Mouse (Mus musculus) heart, postnatal 0 days (tissue): ENCODE results near the gene Ms4a1. TPM values are rescaled to one million over a fixed set of nuclear protein-coding genes. Genes with fewer than 3 reads are reported as not detected.
"Not testable (repeated sequence)": the region's sequence is repeated elsewhere in the genome, so short reads cannot be mapped to it uniquely, and the experiment has no call there.

Source experiments
- ATAC-seq: fragments of 200-750 bp; cut with Nextera tagmentation; 2 replicates; pipeline ENCODE4 v1.8.0; 2017; ENCODE audit warnings: low read depth, moderate number of reproducible peaks, moderate library complexity; ENCODE audit not compliant: insufficient read depth
- DNase-seq: peaks from one replicate; pipeline ENCODE4 v3.0.0-alpha.2; 2016; ENCODE audit warnings: low spot score
- H3K27ac ChIP-seq: fragments of 300-500 bp; sonication (generic); 2 replicates; pipeline ENCODE4 v1.5.1; 2014; ENCODE audit warnings: low read depth, mild to moderate bottlenecking
- H3K27me3 ChIP-seq: fragments of 300-500 bp; sonication (generic); 2 replicates; pipeline ENCODE4 v1.6.1; 2014; ENCODE audit warnings: low read length, mixed read lengths; ENCODE audit not compliant: control insufficient read depth, insufficient read depth
- H3K36me3 ChIP-seq: fragments of 300-500 bp; sonication (generic); replicated peaks from 2 replicates; pipeline ENCODE4 v1.6.1; 2014; ENCODE audit warnings: low read length, mixed read lengths; ENCODE audit not compliant: control insufficient read depth, insufficient read depth
- H3K4me1 ChIP-seq: fragments of 300-500 bp; sonication (generic); 2 replicates; pipeline ENCODE4 v1.6.1; 2014; ENCODE audit warnings: antibody characterized with exemption; ENCODE audit not compliant: control insufficient read depth, insufficient read depth
- H3K4me2 ChIP-seq: fragments of 300-500 bp; sonication (generic); 2 replicates; pipeline ENCODE4 v1.6.1; 2014; ENCODE audit warnings: low read depth, mild to moderate bottlenecking, low read length, moderate library complexity
- H3K4me3 ChIP-seq: fragments of 300-500 bp; sonication (generic); 2 replicates; pipeline ENCODE4 v1.5.1; 2014; ENCODE audit warnings: low read depth, low read length
- H3K9ac ChIP-seq: fragments of 300-500 bp; sonication (generic); replicated peaks from 2 replicates; pipeline ENCODE4 v1.6.1; 2014; ENCODE audit warnings: low read depth, low read length, mixed read lengths
- H3K9me3 ChIP-seq: fragments of 300-500 bp; sonication (generic); replicated peaks from 2 replicates; pipeline ENCODE4 v1.6.1; 2016; ENCODE audit warnings: low read length; ENCODE audit not compliant: control insufficient read depth
- CTCF ChIP-seq: IDR thresholded peaks from 2 replicates; pipeline ENCODE4 v1.5.1; 2016; ENCODE audit warnings: antibody characterized with exemption, control low read depth, low read depth
- EP300 ChIP-seq: IDR thresholded peaks from 2 replicates; pipeline ENCODE4 v1.6.1; 2016; ENCODE audit warnings: antibody characterized with exemption, low read depth
- WGBS: fragments of 180-500 bp; shearing (Covaris S2); extraction: QIAGEN DNeasy Blood & Tissue Kit; methylation state at CpG from one replicate; pipeline ENCODE4 v1.1.7; 2014; 5-methylcytosine and 5-hydroxymethylcytosine counted together
- polyA plus RNA-seq: library from polyadenylated mRNA; unstranded; fragments of >200 nt; fragmentation: Nextera tagmentation; extraction: Ambion mirVana; gene quantifications from 2 replicates; pipeline ENCODE4 v1.2.1, GENCODE M21; 2015
- total RNA-seq: library from RNA; depleted of rRNA; stranded (reverse); fragments of >200 nt; gene quantifications from 2 replicates; pipeline ENCODE4 v1.2.3, GENCODE M21; 2014; ENCODE audit warnings: low replicate concordance

Ms4a1 gene
- total and polyA plus RNA-seq, 2 experiments from 2014 or later, result 0.25 to 0.61 TPM

DNA sequence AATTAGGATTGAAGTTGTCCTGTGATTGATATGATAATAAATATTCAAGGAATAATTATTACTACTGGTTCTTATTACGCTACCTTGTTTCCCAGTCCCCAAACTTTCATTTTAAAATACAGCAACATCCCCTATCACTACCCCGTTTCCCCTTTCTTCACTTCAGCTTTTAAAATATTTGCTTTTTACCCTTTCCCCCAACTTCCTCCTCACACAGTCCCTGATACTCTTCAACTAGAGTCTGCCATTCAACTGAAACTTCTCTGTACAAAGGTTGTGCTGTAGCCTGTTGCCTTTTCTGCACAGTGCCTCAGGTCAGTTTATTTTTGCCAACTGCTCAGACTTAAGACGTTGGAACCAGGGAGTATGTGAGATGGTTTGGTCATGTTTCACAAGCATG, 2.5 kb downstream of the Ms4a1 start:
- Histone ChIP-seq H3K4me1 (no peaks in the 10 kb centered on the region), H3K9ac (no peak overlapping the region), H3K36me3 (no peaks in the 10 kb centered on the region), H3K4me2 (no peak overlapping the region), H3K9me3 (no peaks in the 10 kb centered on the region), H3K27ac (no peak overlapping the region), H3K27me3 (no peaks in the 10 kb centered on the region), H3K4me3 (no peak overlapping the region)
- 68% methylated on average over 3 of the region's 3 CpGs for WGBS
- TF ChIP-seq CTCF (no peak), EP300 (no peak)
- ATAC-seq, result no peak
- no peak for DNase-seq

DNA sequence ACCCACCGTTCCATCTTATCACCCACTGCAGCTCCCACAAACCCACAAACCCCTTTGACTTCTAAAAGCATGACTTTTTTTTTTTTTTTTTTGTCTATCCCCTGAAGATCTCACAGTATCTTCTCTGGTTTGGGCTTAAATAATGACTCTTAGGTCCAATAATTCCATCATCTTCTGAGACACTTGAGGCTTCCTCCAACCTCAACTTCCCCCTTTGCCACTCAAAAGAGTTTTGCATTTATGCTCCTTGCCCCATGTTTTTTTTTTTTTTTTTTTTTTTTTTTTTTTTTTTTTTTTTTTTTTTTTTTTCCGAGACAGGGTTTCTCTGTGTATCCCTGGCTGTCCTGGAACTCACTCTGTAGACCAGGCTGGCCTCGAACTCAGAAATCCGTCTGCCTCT, 3.1 kb downstream of the Ms4a1 start:
- ATAC-seq, DNase-seq, H3K36me3 ChIP-seq, H3K9me3 ChIP-seq, H3K9ac ChIP-seq, H3K4me3 ChIP-seq, H3K27me3 ChIP-seq, H3K4me2 ChIP-seq, H3K27ac ChIP-seq, H3K4me1 ChIP-seq: not testable (repeated sequence)
- 50% methylated on average over 4 of the region's 4 CpGs for WGBS

DNA sequence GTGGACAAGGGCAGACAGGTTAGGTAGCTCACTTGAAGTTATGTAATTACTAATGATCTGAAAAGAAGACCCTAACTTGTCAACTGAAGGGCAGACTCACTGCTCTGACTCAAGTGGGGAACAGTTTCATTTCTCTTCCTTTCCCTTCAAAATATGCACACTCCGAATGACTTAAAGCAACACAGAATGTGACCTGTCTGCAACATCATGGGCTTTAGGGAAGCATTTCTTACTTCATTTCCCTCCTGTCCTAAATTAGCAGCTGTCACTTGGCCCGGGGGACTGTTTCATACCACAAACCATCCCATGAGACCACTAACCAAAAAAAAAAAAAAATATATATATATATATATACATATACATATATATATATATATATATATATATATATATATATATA, 4.5 kb downstream of the Ms4a1 start:
- no peaks in the 10 kb centered on the region for H3K4me1 ChIP-seq
- H3K4me2 ChIP-seq, result no peak overlapping the region
- H3K27ac ChIP-seq, result no peak overlapping the region
- 73% methylated on average over 2 of the region's 2 CpGs for WGBS
- no peak for TF ChIP-seq EP300
- no peak for TF ChIP-seq CTCF
- no peak overlapping the region for H3K9ac ChIP-seq
- no peaks in the 10 kb centered on the region for H3K36me3 ChIP-seq
- no peaks in the 10 kb centered on the region for H3K9me3 ChIP-seq
- DNase-seq (no peak), ATAC-seq (no peak)
- no peaks in the 10 kb centered on the region for H3K27me3 ChIP-seq
- H3K4me3 ChIP-seq, result no peak overlapping the region

DNA sequence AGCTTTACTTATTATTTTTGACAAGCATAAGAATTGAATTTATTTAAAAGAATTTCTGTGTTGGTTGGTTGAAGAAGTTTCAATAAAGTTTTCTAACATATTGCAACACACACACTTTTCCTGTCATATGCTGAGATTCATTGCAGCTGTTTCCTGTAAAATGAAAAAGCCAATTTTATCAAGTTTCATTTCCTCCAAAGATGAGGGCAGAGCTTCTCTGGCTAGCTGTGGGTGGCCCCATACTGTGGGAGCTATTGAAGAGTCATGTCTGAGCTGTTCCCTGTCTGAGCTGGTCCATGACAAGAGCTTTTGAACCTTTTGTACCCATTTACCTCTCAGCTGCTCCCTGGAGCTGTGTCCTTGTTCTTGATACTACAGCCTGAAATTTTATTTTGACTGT, 21.8 kb downstream of the Ms4a1 start:
- no peaks in the 10 kb centered on the region for H3K9me3 ChIP-seq
- H3K27me3 ChIP-seq, result no peaks in the 10 kb centered on the region
- DNase-seq (peak; percentile 13), ATAC-seq (no peak)
- no peak overlapping the region for H3K27ac ChIP-seq
- TF ChIP-seq CTCF, result no peak
- TF ChIP-seq EP300, result no peak
- no peaks in the 10 kb centered on the region for H3K4me1 ChIP-seq
- no peak overlapping the region for H3K4me3 ChIP-seq
- H3K9ac ChIP-seq, result no peak overlapping the region
- H3K36me3 ChIP-seq, result no peaks in the 10 kb centered on the region
- H3K4me2 ChIP-seq, result no peak overlapping the region

DNA sequence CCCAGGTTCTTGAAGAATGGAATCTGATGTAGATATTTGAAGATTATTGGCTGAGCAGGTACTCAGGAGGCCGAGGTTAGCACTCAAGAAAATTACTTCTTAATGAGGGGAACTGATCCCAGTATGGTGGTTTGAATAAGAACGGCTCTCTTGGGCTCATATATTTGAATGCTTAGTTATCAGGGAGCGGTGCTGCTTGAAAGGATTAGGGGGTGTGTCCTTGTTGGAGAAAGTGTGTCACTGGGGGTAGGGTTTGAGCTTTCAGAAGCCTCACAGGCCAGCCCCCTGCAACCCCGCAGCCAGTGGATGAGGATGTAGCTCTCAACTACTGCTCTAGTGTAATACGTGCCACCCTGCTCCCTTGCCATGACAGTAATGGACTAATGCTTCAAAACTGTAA, 23.5 kb downstream of the Ms4a1 start:
- Histone ChIP-seq H3K27me3 (no peaks in the 10 kb centered on the region), H3K9me3 (no peaks in the 10 kb centered on the region), H3K9ac (no peak overlapping the region), H3K4me3 (no peak overlapping the region), H3K4me2 (no peak overlapping the region), H3K27ac (no peak overlapping the region), H3K36me3 (no peaks in the 10 kb centered on the region), H3K4me1 (no peaks in the 10 kb centered on the region)
- WGBS, result 52% methylated on average over 5 of the region's 5 CpGs
- TF ChIP-seq CTCF (no peak), EP300 (no peak)
- DNase-seq (no peak), ATAC-seq (no peak)

DNA sequence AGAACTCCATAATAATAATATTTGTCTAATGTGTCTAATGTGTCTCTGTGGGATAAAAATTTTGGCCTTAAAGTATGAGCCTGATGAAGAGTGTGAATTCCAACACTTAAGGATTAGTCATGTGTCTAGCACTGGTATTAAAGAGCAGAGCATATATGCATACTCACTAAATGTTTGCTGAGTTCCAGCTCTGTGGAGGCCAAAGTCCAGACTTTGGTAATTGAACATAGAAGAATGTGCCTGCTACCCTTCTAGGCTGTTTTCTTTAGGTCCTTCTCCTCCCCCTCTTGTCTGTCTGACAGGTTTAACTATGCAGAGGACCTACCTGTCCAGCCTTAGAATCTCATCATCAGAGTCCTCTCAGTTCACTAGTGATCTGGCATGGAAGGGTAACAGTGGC, 30.2 kb downstream of the Ms4a1 start:
- no peaks in the 10 kb centered on the region for H3K27me3 ChIP-seq
- TF ChIP-seq EP300 (no peak), CTCF (no peak)
- no peak overlapping the region for H3K27ac ChIP-seq
- H3K36me3 ChIP-seq, result no peaks in the 10 kb centered on the region
- H3K9ac ChIP-seq, result no peak overlapping the region
- H3K9me3 ChIP-seq, result no peaks in the 10 kb centered on the region
- no peaks in the 10 kb centered on the region for H3K4me1 ChIP-seq
- no peak overlapping the region for H3K4me3 ChIP-seq
- no peak overlapping the region for H3K4me2 ChIP-seq
- no peak for DNase-seq
- no peak for ATAC-seq
